Mouse (Mus musculus) liver, adult (tissue): Measurements from ENCODE around the gene Mex3b.

Experiments
- GATA4 ChIP-seq: IDR thresholded peaks from 2 replicates; pipeline ENCODE4 v1.6.1; 2014; ENCODE audit warnings: mild to moderate bottlenecking, low read length; ENCODE audit not compliant: insufficient replicate concordance

Gene Mex3b

DNA sequence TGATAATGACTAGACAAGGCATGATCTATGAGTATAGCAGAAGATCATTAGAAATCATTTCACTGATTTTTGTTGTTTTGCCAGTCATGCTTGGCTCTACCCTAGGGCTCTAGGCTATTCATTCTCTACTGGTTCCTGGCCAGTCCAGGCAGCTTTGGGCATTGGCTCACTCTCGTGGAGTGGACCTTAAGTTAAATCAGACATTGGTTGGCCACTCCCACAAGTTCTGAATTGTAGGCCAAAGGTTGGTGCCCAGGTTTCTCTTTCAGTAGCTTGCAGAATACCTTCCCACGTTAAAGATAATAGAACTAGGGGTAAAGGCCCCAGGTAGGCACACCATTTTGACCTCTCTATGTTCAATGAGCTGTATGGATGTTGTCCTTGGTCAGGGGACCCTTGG is 6.5 kb upstream of the Mex3b start:
- TF ChIP-seq GATA4, result no peak

DNA sequence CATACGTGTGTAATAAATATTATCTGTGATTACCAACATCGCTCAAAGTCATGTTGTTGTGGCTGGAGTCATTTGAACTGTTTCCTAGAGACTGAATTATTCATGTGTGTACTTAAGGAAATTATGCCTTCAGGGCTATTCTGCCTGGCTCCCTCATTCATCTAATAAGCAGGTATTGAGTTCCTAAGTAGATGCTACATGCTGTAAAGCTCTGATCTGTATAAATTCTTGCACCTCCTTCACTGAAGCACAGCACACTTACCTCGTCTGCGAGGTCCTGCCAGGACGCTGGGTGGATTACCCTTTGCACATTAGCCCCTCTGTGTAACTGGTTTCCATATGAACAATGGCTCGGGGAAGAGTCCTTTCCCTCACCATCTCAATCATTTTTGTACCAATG is 3.8 kb upstream of the Mex3b start:
- no peak for TF ChIP-seq GATA4

DNA sequence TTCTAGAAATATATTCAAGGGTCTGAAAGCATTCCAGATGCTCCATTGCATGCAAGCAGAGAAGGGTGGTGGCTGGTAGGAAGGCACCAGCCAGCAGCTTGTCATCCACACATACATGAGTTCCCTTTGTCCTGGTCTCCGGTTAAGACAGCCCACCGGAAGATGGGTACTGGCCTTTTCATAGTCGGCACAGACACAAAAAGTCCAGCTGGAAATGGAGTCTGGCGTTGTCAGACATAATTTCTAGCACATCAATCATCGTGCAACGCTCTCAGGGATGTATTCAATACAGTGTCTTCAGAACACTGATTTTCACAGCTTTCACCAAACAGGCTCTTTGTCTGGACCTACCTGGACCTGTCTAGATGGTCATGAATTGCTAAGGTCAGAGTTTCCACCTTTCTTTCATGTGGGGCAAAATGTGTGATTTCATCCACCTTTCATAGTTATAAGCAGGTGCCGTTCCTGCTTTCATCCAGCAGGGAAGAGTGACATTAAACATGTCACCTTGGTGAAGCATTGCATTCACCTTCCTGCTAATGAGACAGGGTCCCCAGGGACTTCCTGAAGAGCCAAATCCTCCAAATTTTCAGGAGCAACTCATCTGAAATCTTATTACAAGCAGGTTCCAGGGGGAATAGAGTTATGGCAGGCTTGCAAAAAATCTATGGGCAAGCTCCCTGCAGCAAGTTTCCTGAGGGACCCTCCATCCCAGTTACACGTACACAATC is 2.7 kb upstream of the Mex3b start:
- no peak for TF ChIP-seq GATA4

DNA sequence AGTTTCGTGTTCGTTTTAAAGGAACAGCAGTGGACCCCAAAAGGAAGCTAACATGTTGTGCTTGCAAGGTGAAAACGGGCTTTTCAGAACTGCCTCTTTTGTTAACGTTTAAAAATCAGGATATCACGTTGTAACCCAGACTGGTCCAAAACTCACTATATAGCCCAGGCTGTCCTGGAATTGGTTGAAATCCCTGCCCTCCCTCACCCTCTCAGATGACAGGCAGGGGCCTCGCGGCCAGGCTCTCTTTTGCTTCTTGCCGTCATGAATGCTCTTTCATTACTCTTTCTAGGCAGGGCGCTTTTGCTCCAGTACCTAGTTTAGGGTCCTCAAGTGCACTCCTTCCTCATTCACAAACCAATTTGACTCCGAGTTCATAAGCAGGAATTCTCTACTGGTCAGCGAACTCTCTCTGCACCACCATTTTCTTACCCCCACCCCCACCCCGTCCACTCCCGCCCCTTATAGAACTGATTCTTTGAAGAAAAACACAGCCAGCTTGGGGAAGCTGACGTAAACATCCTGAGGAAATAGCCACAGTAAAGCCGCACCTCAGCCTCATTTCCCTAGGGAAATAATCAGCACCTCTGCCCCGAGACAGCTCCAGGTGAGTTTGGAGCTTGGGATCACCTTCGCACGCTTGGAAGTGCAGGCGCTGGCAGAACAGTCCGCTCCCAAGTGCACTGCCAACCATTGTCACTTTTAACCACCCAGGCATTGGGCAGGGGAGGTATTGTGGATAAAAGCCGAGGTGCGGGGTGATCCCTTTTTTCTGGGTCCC is 2.0 kb upstream of the Mex3b start:
- TF ChIP-seq GATA4, result no peak

DNA sequence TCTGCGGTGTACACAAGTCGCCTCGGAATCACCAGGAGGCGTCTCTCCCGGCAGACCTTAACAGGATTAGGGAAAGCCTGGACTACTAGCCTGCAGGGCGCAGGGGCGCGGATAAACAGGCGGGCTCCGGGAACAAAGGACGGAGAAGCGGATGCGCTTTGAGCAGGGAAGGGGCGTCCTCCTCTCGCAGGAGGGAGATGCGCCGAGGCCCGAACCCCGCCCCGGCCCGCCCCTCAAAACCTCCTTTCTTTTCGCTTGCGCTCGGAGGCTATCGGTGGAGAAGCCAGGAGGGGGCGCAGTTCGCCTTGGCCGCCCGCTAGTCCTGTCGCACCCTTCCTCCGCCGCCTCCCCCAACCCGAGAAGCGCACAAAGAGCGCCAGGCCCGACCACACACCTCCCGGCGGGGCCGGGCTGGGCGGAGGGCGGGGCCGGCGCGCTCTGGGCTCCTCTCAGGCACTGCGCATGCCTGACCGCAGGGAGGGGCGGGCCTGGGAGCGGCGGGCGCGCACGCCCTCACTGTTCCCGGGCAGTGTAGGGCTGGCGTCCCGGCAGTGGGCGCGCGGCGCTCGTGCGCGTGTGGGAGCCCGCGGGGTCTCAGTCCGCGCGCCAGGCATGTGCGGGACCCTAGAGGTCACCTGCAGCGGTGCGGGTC is 1.2 kb upstream of the Mex3b start:
- TF ChIP-seq GATA4, result peak; percentile 27; the same call in 1 of the 2 replicates

DNA sequence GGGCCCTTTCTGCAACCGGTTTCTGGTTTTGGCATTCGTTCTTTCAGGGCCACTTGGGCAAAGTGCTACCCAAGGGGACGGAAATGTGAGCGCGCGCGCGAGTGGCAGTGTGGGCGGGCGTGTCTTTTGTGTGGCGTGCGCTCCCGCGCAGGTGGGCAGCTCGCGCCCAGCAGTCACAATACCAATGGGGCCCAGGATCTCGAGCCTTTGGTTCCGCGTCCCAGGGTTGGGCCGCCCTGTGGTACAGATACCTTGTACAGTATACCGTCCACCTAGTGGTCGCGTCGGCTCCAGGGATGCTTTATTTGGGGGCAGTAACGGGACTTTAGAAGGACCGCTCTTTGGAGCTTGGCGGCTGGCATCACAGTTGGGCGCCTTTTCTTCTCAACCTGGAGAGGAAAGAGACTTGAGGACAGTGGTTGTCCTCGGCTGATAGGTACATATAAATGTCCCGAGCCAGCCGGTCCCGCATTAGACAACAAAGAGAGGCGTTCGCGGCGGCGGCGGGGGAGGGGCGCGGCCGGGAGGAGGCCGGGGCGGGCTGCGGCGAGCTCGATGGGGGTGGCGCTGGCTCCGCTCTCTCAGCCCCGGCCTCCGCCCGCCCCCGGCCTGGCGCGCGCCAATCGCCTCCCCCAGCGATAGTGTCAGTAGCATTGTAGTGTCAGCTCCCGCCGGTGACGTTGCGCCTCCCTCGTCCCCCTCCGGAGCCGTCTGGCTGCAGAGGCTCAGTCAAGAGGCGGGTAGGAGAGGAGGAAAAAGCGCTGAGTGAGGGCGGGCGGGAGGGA is 455 bp upstream of the Mex3b start:
- peak; percentile 70; the same call in 1 of the 2 replicates for TF ChIP-seq GATA4

DNA sequence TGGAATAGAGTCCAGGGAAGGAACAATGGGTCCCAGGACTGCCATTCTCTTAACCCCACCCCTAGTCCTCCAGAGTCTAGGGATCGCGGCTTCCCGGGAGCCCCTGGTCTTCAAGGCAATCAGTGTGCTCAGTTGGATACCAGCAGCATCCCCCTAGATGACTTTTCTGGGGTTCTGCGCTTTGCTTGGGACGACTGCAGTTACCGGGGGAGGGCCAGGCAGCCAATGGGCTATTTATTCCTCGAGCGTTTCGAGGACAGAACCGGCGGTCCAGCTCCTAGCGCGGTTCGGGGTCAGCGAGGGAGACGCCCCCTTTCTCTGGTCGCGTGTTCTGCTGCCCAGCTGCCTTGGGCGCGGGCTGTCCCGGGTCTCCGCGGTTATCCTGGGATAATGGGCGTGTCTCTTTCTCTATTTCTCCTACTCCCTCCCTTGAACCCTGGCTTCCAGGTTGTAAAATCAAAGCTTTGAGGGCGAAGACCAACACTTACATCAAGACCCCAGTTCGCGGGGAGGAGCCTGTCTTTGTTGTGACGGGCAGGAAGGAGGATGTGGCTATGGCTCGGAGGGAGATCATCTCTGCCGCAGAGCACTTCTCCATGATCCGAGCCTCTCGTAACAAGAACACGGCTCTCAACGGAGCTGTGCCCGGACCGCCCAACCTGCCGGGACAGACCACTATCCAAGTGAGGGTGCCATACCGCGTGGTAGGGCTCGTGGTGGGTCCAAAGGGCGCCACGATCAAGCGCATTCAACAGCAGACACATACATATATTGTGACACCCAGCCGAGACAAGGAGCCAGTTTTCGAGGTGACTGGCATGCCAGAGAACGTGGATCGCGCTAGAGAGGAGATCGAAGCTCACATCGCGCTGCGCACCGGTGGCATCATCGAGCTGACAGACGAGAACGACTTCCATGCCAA is 1.4 kb downstream of the Mex3b start:
- no peak for TF ChIP-seq GATA4

DNA sequence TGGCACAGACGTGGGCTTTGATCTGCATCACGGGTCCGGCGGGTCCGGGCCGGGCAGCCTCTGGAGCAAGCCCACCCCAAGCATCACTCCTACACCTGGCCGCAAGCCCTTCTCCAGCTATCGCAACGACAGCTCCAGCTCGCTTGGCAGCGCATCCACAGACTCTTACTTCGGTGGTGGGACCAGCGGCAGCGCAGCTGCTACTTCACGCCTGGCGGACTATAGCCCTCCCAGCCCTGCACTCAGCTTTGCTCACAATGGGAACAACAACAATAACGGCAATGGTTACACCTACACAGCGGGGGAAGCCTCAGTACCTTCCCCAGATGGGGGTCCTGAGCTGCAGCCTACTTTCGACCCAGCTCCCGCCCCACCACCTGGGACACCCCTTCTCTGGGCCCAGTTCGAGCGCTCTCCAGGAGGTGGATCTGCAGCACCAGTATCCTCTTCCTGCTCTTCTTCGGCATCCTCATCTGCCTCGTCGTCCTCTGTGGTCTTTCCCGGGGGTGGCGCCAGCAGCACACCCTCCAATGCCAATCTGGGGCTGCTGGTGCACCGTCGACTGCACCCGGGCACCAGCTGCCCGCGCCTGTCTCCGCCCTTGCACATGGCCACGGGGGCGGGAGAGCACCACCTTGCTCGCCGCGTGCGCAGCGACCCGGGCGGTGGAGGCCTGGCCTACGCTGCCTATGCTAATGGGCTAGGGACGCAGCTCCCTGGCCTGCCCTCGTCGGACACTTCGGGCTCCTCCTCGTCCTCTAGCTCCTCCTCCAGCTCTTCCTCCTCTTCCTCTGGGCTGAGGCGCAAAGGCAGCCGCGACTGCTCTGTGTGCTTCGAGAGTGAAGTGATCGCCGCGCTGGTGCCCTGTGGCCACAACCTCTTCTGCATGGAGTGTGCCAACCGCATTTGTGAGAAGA is 2.4 kb downstream of the Mex3b start:
- TF ChIP-seq GATA4, result no peak

DNA sequence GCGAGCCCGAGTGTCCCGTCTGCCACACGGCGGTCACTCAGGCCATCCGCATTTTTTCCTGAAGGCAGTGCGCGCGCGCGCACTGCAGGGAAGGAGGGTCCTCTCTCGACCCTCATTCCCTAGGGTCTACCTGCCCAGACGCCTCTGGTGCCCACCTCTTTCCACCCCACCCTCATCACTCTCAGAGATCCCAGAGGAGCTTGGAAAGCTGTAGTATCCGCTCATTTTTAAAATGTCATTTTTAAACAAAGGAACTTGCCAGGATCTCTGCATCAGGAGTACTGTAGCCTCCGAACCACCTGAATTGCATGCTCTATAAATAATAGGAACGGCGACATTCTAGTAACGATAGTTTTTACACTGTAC is 3.0 kb downstream of the Mex3b start:
- no peak for TF ChIP-seq GATA4

DNA sequence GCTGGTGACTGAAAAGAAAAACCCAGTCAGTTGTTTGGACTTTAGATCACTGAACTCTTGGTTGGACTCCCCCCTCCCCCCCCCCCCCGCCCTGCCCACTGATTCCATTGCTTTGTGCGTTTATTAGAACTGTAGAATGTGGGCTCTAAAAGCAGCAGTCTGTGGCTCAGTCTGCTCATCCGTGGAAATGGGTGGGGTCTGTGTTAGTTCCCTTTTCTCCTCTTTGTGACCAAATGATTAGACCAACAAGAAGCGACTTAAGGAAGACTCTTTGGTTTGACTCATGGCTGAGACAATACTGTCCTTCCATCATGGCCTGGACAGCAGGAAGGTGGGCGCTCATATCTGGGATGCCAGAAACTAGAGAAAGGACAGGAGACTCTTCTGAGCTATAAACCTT is 9.4 kb downstream of the Mex3b start:
- no peak for TF ChIP-seq GATA4

DNA sequence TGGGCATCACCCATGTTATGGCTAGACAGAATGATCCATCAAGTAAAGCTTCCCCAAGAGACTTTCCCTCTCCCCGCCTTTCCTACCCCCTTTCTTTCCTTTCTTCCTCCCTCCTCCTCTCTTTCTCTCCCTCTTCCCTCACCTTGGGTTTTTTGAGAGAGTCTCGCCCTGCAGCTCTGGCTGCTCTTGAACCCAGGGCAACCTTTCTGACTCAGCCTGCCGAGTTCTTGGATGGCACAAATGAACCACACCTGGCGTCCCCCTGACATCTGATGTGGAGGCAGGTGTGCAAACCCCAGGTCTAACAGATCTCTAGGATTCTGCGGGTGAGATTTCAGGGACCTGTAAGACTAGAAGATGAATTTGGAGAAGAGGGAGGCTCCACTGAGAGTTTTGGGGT is 12.9 kb downstream of the Mex3b start:
- no peak for TF ChIP-seq GATA4

DNA sequence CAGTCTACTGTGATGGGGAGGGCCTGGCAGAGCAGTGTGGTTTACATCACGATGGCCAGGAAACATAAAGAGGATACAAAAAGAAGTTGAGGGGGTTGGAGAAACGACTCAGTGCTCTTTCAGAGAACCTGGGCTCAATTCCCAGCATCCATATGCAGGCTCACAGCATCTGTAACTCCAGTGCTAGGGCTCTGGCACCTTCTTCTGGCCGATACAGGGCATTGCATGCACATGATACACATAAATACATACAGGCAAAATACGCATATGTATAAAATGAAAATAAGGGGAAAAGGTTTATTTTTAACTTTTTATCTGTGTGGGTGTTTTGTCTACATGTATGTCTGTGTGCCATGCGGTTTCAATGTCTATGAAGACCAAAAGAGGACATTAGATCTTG is 13.6 kb downstream of the Mex3b start:
- no peak for TF ChIP-seq GATA4

DNA sequence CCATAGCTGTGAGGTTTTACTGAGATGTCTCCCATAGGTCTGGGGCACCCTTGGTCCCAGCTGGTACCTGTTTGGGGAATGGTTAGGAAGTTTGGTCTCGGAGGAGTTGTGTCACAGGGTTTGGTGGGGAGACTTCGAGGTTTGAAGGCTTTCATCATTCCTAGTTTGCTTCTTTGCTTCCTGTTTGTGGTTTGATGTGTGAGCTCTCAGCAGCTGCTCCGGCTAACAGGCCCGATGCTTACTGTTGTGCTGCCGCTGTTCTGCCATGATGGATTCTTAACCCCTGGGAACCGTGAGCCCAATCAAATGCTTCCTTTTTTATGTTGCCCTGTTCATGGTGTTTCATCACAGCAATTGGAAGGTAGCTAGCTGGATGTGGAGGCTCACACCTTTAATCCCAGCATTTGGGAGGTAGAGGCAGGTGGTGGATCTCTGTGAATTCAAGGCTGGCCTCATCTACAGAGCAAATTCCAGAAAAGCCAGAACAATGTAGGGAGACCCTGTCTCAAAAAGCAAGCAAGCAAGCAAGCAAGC is 23.3 kb downstream of the Mex3b start:
- TF ChIP-seq GATA4, result no peak
